Mouse (Mus musculus): ENCODE measurements around the gene Col18a1.

DNA sequence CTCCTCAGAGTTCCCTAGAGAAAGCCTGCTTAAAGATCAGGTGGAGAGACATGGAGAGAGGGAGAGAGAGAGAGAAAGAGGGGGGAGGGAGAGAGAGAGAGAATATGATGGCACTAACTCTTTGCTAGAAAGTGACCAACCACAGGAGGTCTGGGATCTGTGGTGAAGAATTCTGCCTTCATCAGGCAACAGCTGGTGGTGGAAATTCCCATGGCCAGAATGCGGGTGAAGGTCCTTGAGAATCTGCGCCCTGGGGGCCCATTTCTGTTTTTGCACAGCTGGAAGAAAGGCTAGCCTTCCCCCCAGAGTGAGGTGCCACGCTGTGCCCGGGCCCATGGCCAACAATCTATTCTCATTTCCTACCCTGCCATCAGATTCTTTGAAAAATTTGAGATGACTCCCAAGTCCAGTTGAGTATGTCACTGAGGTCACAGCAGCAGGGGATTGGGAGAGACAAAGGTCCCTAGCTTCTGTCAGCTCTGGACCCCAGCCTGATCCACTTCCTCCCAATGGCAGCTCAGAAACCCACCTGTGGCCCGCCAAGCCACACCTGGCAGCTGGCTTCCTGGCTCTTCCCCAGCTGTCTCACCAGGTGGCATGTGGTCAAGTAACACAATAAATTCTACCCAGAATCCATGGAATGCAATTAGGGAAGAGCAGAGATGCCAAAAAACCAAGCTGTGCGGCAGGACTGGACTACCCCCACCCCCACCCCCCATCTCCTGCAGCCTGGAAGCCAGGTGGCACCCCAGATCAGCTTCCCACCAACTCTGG, 36.5 kb downstream of the Col18a1 start:
- TF ChIP-seq ZNF384 (IDR thresholded peaks at IDR 0.05; ENCODE audit: low read depth, low read length) (no peak), MAFK (IDR thresholded peaks at IDR 0.05; ENCODE audit: insufficient read depth, low read depth, low read length) (no peak), ZC3H11A (IDR thresholded peaks at IDR 0.05; ENCODE audit: borderline replicate concordance, low read depth, low read length) (no peak), CHD2 (IDR thresholded peaks at IDR 0.05; ENCODE audit: low read depth, low read length) (no peak), HCFC1 (IDR thresholded peaks at IDR 0.05; ENCODE audit: borderline replicate concordance, insufficient read depth, low read length) (no peak)

Data from ES-E14 (cell line).